Mouse (Mus musculus): Measurements from ENCODE around the gene Ece1. TPM values are rescaled to one million over a fixed set of nuclear protein-coding genes. Genes with fewer than 3 reads are reported as not detected.

Gene Ece1
- polyA plus RNA-seq, 1 experiment from 2014 or later: 11.2 TPM

DNA sequence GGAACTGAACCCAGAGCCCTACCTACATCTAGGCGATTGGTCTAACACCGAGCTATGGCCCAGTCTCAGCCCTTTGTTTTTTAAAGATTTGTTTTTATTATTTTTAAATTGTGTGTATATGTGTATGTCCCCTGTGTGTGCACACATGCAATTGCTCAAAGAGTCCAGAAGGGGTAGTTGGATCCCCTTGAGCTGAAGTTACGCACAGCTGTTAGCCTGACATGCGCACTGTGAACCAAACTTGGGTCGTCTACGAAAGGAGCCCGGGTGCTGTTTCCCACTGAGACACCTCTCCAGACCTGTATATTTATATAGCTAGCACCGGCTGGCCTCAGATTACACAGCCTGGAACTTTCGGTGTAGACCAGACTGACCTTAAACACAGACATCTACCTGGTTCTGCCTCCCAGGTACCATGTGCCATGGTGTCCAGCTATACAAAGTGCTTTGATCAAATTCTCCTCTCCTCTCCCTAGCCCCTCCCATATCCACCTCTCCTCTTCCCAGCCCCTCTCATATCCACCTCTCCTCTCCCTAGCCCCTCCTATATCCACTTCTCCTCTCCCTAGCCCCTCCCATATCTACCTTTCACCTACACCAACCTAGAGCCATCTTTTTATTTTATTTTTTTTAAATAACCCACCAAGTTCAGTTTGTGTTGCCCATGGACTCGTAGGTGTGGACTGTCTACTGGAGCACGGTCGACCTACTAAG, 79.3 kb downstream of the Ece1 start:
- no peaks in the 10 kb centered on the region for H3K27me3 ChIP-seq
- no peak overlapping the region for H3K9ac ChIP-seq (replicated peaks)
- H3K36me3 ChIP-seq: 0 out of 2 replicates have a peak, but pooled peaks cover 3% of the 10 kb centered on the region
- ATAC-seq (replicated peaks): no peak
- no peak overlapping the region for H3K4me3 ChIP-seq
- WGBS: 95% methylated on average over 12 of the region's 12 CpGs
- H3K9me3 ChIP-seq: no peaks in the 10 kb centered on the region
- H3K4me1 ChIP-seq: peaks cover 25% of the 10 kb centered on the region
- H3K4me2 ChIP-seq (replicated peaks): no peak overlapping the region
- no peak overlapping the region for H3K27ac ChIP-seq (replicated peaks)

DNA sequence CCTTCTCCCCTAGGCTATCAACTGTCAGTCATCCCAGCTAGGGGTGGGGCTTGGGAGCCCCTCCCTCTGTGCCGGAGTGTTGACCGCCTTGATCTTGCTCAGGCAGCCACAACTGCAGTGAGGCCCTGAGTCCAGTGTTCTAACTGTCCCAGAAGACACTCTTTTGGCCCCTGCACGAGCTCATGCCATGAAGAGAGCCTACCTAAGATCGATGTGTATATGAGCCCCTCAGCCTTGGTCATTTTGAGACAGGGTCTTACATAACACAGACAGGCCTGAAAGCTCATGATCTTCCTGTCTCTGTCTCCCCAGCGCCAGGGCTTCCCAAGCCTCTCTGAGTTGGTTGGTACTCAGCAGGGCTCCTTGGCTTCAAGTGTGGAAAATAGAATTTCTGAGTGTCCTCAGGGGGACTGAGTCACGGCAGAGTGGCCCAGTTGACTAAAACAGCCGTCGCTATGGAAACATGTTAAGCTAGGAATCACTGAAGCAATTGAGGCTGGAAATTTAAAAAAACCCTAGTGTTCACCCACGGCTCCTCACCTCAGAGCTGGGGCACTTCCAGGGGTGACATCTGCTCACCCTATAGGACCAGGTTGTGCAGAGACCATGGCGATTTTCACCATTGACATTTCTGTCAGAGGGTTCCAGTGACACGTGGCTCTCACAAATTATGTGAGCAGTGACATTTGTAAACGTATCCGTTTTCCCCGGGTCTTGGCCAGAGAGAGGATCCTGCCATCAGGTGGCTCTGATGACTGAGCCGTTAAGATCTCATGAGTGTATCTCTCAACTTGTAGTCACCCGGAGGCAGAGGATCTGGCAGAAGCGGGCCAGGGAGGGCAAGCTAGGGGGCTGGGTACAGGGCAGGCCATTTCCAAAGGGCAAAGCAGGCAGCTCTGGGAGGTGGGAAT, 80.1 kb downstream of the Ece1 start:
- Histone ChIP-seq H3K27ac (replicated peaks) (peak overlapping the region; percentile 23; the same call in 1 of the 2 replicates), H3K9me3 (no peaks in the 10 kb centered on the region), H3K36me3 (0 out of 2 replicates have a peak, but pooled peaks cover 3% of the 10 kb centered on the region), H3K4me2 (replicated peaks) (no peak overlapping the region), H3K4me1 (peaks cover 25% of the 10 kb centered on the region), H3K4me3 (no peak overlapping the region), H3K9ac (replicated peaks) (no peak overlapping the region), H3K27me3 (no peaks in the 10 kb centered on the region)
- ATAC-seq (replicated peaks): no peak
- WGBS: 58% methylated on average over 17 of the region's 17 CpGs

GRCm38 (mm10) chr4:137942782-137943486, 80.9 kb downstream of the Ece1 start:
- ATAC-seq (replicated peaks): no peak
- WGBS: 31% methylated on average over 9 of the region's 9 CpGs
- no peak overlapping the region for H3K4me3 ChIP-seq
- H3K4me2 ChIP-seq (replicated peaks): no peak overlapping the region
- H3K9ac ChIP-seq (replicated peaks): no peak overlapping the region
- H3K27ac ChIP-seq (replicated peaks): peak overlapping the region; percentile 23; the same call in 1 of the 2 replicates
- H3K27me3 ChIP-seq: no peaks in the 10 kb centered on the region
- H3K9me3 ChIP-seq: no peaks in the 10 kb centered on the region
- 0 out of 2 replicates have a peak, but pooled peaks cover 3% of the 10 kb centered on the region for H3K36me3 ChIP-seq
- H3K4me1 ChIP-seq: peaks cover 25% of the 10 kb centered on the region

GRCm38 (mm10) chr4:137943540-137943939, 81.5 kb downstream of the Ece1 start:
- Histone ChIP-seq H3K4me1 (peaks cover 25% of the 10 kb centered on the region), H3K4me3 (no peak overlapping the region), H3K4me2 (replicated peaks) (no peak overlapping the region), H3K9me3 (no peaks in the 10 kb centered on the region), H3K27me3 (no peaks in the 10 kb centered on the region), H3K27ac (replicated peaks) (no peak overlapping the region), H3K36me3 (0 out of 2 replicates have a peak, but pooled peaks cover 3% of the 10 kb centered on the region), H3K9ac (replicated peaks) (no peak overlapping the region)
- WGBS: 90% methylated on average over 10 of the region's 10 CpGs
- ATAC-seq (replicated peaks): no peak

- H3K36me3 ChIP-seq: peaks cover 12% of the 10 kb centered on the region
- peaks cover 17% of the 10 kb centered on the region for H3K4me1 ChIP-seq
- no peak overlapping the region for H3K4me3 ChIP-seq
- 74% methylated on average over 4 of the region's 4 CpGs for WGBS
- ATAC-seq (replicated peaks): no peak
- H3K27me3 ChIP-seq: no peaks in the 10 kb centered on the region
- H3K9ac ChIP-seq (replicated peaks): no peak overlapping the region
- H3K27ac ChIP-seq (replicated peaks): no peak overlapping the region
- no peaks in the 10 kb centered on the region for H3K9me3 ChIP-seq
- no peak overlapping the region for H3K4me2 ChIP-seq (replicated peaks)
These were observed 83.3 kb downstream of the Ece1 start for GRCm38 (mm10) chr4:137945376-137945775.

GRCm38 (mm10) chr4:137946419-137946818, 84.4 kb downstream of the Ece1 start:
- Histone ChIP-seq H3K4me2 (replicated peaks) (no peak overlapping the region), H3K36me3 (peaks cover 15% of the 10 kb centered on the region), H3K4me3 (no peak overlapping the region), H3K4me1 (peaks cover 16% of the 10 kb centered on the region), H3K9me3 (no peaks in the 10 kb centered on the region), H3K27me3 (no peaks in the 10 kb centered on the region), H3K27ac (replicated peaks) (no peak overlapping the region), H3K9ac (replicated peaks) (no peak overlapping the region)
- no peak for ATAC-seq (replicated peaks)
- 88% methylated on average over 8 of the region's 11 CpGs for WGBS

GRCm38 (mm10) chr4:137952840-137953239, 90.8 kb downstream of the Ece1 start:
- Histone ChIP-seq H3K4me1 (no peaks in the 10 kb centered on the region), H3K4me2 (replicated peaks) (no peak overlapping the region), H3K9me3 (no peaks in the 10 kb centered on the region), H3K27ac (replicated peaks) (no peak overlapping the region), H3K9ac (replicated peaks) (no peak overlapping the region), H3K27me3 (no peaks in the 10 kb centered on the region), H3K36me3 (peaks cover 23% of the 10 kb centered on the region), H3K4me3 (no peak overlapping the region)
- WGBS: 33% methylated on average over 4 of the region's 4 CpGs
- no peak for ATAC-seq (replicated peaks)

DNA sequence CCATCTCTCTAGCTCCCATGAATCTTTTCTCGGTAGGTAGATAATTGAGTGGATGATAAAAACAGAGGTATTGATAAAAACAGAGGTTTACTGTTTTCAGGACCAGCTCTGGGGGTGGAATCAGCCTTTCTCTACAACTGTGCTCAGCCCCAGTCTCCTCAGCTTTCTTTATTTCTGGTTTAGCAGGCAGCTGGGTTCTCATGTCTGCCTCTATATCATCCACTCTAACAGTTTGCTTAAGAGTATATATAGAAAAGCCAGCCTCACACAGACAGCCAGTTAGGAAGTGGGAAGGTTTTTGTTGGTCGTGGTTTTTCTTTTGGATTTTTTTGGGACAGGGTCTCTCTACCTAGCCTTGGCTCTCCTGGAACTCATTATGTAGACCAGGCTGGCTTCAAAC, 92.1 kb downstream of the Ece1 start:
- Histone ChIP-seq H3K9me3 (no peaks in the 10 kb centered on the region), H3K4me1 (no peaks in the 10 kb centered on the region), H3K27me3 (no peaks in the 10 kb centered on the region), H3K27ac (replicated peaks) (no peak overlapping the region), H3K4me3 (no peak overlapping the region), H3K4me2 (replicated peaks) (no peak overlapping the region), H3K36me3 (peaks cover 32% of the 10 kb centered on the region), H3K9ac (replicated peaks) (no peak overlapping the region)
- WGBS: 85% methylated on average over 2 of the region's 2 CpGs
- ATAC-seq (replicated peaks): no peak

DNA sequence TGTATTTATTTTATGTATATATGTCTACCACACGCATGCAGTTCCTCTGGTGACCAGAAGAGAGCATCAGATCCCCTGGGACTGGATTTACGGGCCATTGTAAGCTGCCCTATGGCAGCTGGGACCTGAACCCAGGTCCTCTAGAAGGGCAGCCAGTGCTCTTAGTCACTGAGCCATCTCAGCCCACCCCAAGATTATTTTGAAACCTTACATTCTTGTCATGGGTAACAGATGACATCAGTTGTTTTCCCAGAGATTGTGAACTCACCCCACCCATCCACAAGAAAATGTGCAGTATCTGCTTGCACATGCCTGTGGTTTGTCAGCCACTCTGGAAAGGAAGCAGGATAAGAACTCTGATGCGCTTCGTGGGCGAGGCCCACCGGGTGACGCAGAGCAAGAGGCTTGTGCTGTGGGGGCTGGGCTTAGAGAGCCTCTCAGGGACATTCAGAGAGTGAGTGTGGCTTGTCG, 92.9 kb downstream of the Ece1 start:
- Histone ChIP-seq H3K4me1 (no peaks in the 10 kb centered on the region), H3K27me3 (no peaks in the 10 kb centered on the region), H3K36me3 (peaks cover 35% of the 10 kb centered on the region), H3K4me2 (replicated peaks) (no peak overlapping the region), H3K4me3 (no peak overlapping the region), H3K9ac (replicated peaks) (no peak overlapping the region), H3K27ac (replicated peaks) (no peak overlapping the region), H3K9me3 (no peaks in the 10 kb centered on the region)
- 89% methylated on average over 8 of the region's 8 CpGs for WGBS
- no peak for ATAC-seq (replicated peaks)

DNA sequence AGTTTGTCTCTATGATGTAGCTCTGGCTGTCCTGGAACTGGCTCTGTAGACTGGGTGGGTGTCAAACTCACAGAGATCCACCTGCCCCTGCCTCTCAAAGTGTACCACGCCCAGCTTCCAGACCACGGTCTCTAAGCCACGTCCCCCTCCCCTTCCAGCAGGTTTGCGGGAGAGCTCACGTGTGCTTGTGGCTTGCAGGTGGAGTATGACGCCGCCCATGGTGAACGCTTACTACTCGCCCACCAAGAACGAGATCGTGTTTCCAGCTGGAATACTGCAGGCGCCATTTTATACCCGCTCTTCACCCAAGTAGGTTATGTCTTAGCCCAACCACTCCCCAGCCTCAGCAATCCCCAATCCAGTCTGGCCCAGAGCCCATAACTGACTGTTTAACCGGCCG, 94.2 kb downstream of the Ece1 start:
- H3K4me3 ChIP-seq: no peak overlapping the region
- H3K27me3 ChIP-seq: no peaks in the 10 kb centered on the region
- H3K9me3 ChIP-seq: no peaks in the 10 kb centered on the region
- ATAC-seq (replicated peaks): no peak
- no peak overlapping the region for H3K4me2 ChIP-seq (replicated peaks)
- no peak overlapping the region for H3K9ac ChIP-seq (replicated peaks)
- peaks cover 31% of the 10 kb centered on the region for H3K36me3 ChIP-seq
- 96% methylated on average over 15 of the region's 15 CpGs for WGBS
- H3K4me1 ChIP-seq: no peaks in the 10 kb centered on the region
- no peak overlapping the region for H3K27ac ChIP-seq (replicated peaks)

DNA sequence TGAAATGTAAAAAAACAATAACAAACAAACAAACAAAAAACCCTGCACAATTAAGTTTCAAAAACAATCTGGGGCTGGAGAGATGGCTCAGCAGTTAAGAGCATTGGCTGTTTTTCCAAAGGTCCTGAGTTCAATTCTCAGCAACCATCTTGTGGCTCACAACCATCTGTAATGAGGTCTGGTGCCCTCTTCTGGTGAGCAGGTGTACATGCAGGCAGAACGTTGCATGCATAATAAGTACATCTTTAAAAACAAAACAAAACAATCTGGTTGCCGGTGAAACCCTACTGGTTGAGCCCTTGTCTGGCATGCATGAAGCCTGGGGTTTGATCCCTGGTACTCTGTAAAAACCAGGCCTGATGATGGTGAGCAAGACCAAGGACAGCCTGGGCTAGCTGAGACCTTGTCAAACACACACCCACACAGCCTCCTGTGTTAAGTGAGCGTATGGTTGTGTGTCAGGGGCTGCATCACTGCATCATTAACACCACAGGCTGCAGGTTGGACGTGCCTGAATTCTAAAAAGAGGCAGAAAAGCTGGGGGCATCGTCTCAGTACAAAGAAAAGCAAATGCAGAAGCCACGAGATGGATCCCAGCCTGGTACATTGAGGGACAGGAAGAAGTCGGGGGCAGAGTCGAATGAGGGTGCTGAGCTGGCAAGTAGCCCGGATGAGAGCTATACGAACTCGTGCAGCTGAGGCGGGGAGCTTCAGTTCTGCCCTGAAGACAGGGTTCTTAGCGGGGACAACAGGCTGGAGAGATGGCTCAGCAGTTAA, 98.0 kb downstream of the Ece1 start:
- peaks cover 36% of the 10 kb centered on the region for H3K36me3 ChIP-seq
- no peak overlapping the region for H3K9ac ChIP-seq (replicated peaks)
- ATAC-seq (replicated peaks): no peak
- no peak overlapping the region for H3K27ac ChIP-seq (replicated peaks)
- 0 out of 2 replicates have a peak, but pooled peaks cover 4% of the 10 kb centered on the region for H3K4me1 ChIP-seq
- WGBS: 75% methylated on average over 13 of the region's 13 CpGs
- no peaks in the 10 kb centered on the region for H3K27me3 ChIP-seq
- no peaks in the 10 kb centered on the region for H3K9me3 ChIP-seq
- H3K4me2 ChIP-seq (replicated peaks): no peak overlapping the region
- H3K4me3 ChIP-seq: no peak overlapping the region

Data from forebrain, embryonic 15.5 days (tissue).